Mouse (Mus musculus): ENCODE results near the gene Eef1b2.
A peak's percentile ranks its signal among the peaks of the same experiment; 100 is the strongest.
"Not testable (repeated sequence)": the region's sequence is repeated elsewhere in the genome, so short reads cannot be mapped to it uniquely, and the experiment has no call there.

- 0 out of 2 replicates have a peak, but pooled peaks have one; percentile 2 for TF ChIP-seq CTCF (IDR thresholded peaks at IDR 0.05)
- not testable (repeated sequence) for TF ChIP-seq EP300 (IDR thresholded peaks at IDR 0.05)
These were observed 4.0 kb downstream of the Eef1b2 start for GRCm38 (mm10) chr1:63180575-63180974.
